Mouse (Mus musculus): Measurements from ENCODE around the gene Car7.
A peak's percentile ranks its signal among the peaks of the same experiment; 100 is the strongest.

Gene Car7

GRCm38 (mm10) chr8:104533971-104534778, at the start of gene Car7, which contains the start of gene Nae1:
Gene Car7, plus strand, starts transcription at chr8:104534689.
Gene Nae1, minus strand, starts transcription at chr8:104534637.
- peak; percentile 99 for DNase-seq

- DNase-seq, result peak; percentile 93
These were observed 25.2 kb upstream of the Car7 start, which contains the start of gene Terb1 for GRCm38 (mm10) chr8:104509061-104510006. Gene Terb1, minus strand, starts transcription at chr8:104509910.

GRCm38 (mm10) chr8:104510134-104510533, 24.4 kb upstream of the Car7 start:
- DNase-seq, result no peak

- DNase-seq, result no peak
These were observed 16.6 kb upstream of the Car7 start for GRCm38 (mm10) chr8:104517872-104518271.

GRCm38 (mm10) chr8:104529671-104530070, 4.8 kb upstream of the Car7 start:
- peak; percentile 11 for DNase-seq

- peak; percentile 13 for DNase-seq
These were observed 938 bp upstream of the Car7 start for GRCm38 (mm10) chr8:104533551-104533950.

- no peak for DNase-seq
These were observed 271 bp downstream of the Car7 start for GRCm38 (mm10) chr8:104534779-104535141.

GRCm38 (mm10) chr8:104535378-104535777, 889 bp downstream of the Car7 start:
- peak; percentile 88 for DNase-seq

- DNase-seq, result peak; percentile 34
These were observed 1.5 kb downstream of the Car7 start for GRCm38 (mm10) chr8:104536028-104536427.

- DNase-seq, result peak; percentile 75
These were observed 4.4 kb downstream of the Car7 start for GRCm38 (mm10) chr8:104538896-104539295.

GRCm38 (mm10) chr8:104539566-104539965, 5.1 kb downstream of the Car7 start:
- DNase-seq, result peak; percentile 82

- DNase-seq, result peak; percentile 77
These were observed 5.7 kb downstream of the Car7 start for GRCm38 (mm10) chr8:104540238-104540637.

- DNase-seq, result peak; percentile 94
These were observed 6.4 kb downstream of the Car7 start for GRCm38 (mm10) chr8:104540710-104541514.

GRCm38 (mm10) chr8:104541515-104541880, 7.0 kb downstream of the Car7 start:
- DNase-seq, result no peak

- DNase-seq, result peak; percentile 91
These were observed 7.7 kb downstream of the Car7 start for GRCm38 (mm10) chr8:104542160-104542559.

GRCm38 (mm10) chr8:104543440-104544045, 9.1 kb downstream of the Car7 start:
- peak; percentile 98 for DNase-seq

- DNase-seq, result peak; percentile 93
These were observed 20.7 kb downstream of the Car7 start for GRCm38 (mm10) chr8:104555191-104555590.

- peak; percentile 74 for DNase-seq
These were observed 22.7 kb downstream of the Car7 start for GRCm38 (mm10) chr8:104557226-104557625.

- DNase-seq, result no peak
These were observed 26.2 kb downstream of the Car7 start for GRCm38 (mm10) chr8:104560731-104561130.

GRCm38 (mm10) chr8:104564633-104565456, 30.4 kb downstream of the Car7 start:
- DNase-seq, result peak; percentile 98

- DNase-seq, result peak; percentile 91
These were observed 30.9 kb downstream of the Car7 start for GRCm38 (mm10) chr8:104565457-104565798.
